Mouse (Mus musculus) spleen, postnatal 10 days (tissue): ENCODE measurements around the gene Mtmr10.

Source experiments
- DNase-seq, 2 experiments: peaks; one replicate each; pipeline ENCODE4 v3.0.0; 2021 to 2022; ENCODE audit warnings: low spot score in 2 of 2

Gene Mtmr10

GRCm38 (mm10) chr7:64371940-64372878, 84.8 kb downstream of the Mtmr10 start:
- no peak for DNase-seq

- no peak for DNase-seq
Measured at GRCm38 (mm10) chr7:64373147-64373829, 85.8 kb downstream of the Mtmr10 start.

- DNase-seq: peak; percentile 89 to 93
Measured at GRCm38 (mm10) chr7:64373830-64374562, 86.5 kb downstream of the Mtmr10 start, which contains the start of gene Fan1. Gene Fan1, minus strand, starts transcription at chr7:64374095.
